Mouse (Mus musculus) heart, embryonic 16.5 days (tissue): Measurements from ENCODE around the gene Gse1. TPM values are rescaled to one million over a fixed set of nuclear protein-coding genes. Genes with fewer than 3 reads are reported as not detected.
A peak's percentile ranks its signal among the peaks of the same experiment; 100 is the strongest.

Source experiments
- ATAC-seq: fragments of 200-750 bp; cut with Nextera tagmentation; replicated peaks from 2 replicates; pipeline ENCODE4 v1.8.0; 2017; ENCODE audit warnings: moderate number of reproducible peaks; ENCODE audit not compliant: insufficient read depth, low FRiP score; ENCODE audit errors: extremely low read depth
- H3K27ac ChIP-seq: fragments of 300-500 bp; sonication (generic); 2 replicates; pipeline ENCODE4 v1.5.1; 2014; ENCODE audit warnings: mild to moderate bottlenecking, low read length, control low read depth, moderate library complexity
- H3K27me3 ChIP-seq: fragments of 300-500 bp; sonication (generic); 2 replicates; pipeline ENCODE4 v1.6.1; 2014; ENCODE audit warnings: low read length, mixed read lengths; ENCODE audit not compliant: control insufficient read depth, insufficient read depth
- H3K36me3 ChIP-seq: fragments of 300-500 bp; sonication (generic); 2 replicates; pipeline ENCODE4 v1.6.1; 2014; ENCODE audit not compliant: control insufficient read depth, insufficient read depth
- H3K4me1 ChIP-seq: fragments of 300-500 bp; sonication (generic); 2 replicates; pipeline ENCODE4 v1.6.1; 2014; ENCODE audit warnings: low read length, mixed read lengths; ENCODE audit not compliant: control insufficient read depth, insufficient read depth
- H3K4me2 ChIP-seq: fragments of 300-500 bp; sonication (generic); 2 replicates; pipeline ENCODE4 v1.6.1; 2014; ENCODE audit warnings: low read depth, mild to moderate bottlenecking, control low read depth, low read length
- H3K4me3 ChIP-seq: fragments of 300-500 bp; sonication (generic); 2 replicates; pipeline ENCODE4 v1.5.1; 2014; ENCODE audit warnings: mild to moderate bottlenecking, control low read depth, low read length
- H3K9ac ChIP-seq: fragments of 300-500 bp; sonication (generic); 2 replicates; pipeline ENCODE4 v1.6.1; 2014; ENCODE audit warnings: low read length, control low read depth
- H3K9me3 ChIP-seq: fragments of 300-500 bp; sonication (generic); replicated peaks from 2 replicates; pipeline ENCODE4 v1.6.1; 2016; ENCODE audit warnings: low read length; ENCODE audit not compliant: control insufficient read depth
- WGBS: fragments of 180-500 bp; shearing (Covaris S2); extraction: QIAGEN DNeasy Blood & Tissue Kit; methylation state at CpG from one replicate; pipeline ENCODE4 v1.1.7; 2014; 5-methylcytosine and 5-hydroxymethylcytosine counted together
- polyA plus RNA-seq: library from polyadenylated mRNA; unstranded; fragments of >200 nt; fragmentation: Nextera tagmentation; extraction: Ambion mirVana; gene quantifications from 2 replicates; pipeline ENCODE4 v1.2.1, GENCODE M21; 2015

Gse1 gene
- polyA plus RNA-seq, 1 experiment from 2014 or later, result 7.7 TPM

DNA sequence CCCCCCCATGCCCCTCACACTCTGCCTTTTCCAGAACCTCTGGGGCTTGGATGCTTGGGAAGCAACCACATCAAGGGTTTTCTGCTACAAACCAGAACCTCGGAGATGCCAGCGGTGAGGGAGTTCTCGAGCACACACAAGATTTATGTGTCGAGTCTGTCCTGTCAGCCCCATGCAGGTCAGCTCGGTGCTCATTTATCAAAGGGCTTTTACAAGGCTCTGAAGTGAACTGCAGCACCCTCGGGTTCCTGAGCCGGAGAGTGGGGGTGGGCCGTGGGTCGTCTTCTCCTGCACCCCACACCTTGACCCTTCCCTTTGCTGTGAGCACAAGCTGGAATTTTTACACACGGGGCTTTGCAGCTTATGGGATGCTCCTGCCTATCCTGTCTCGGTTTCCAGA, 5.7 kb upstream of the Gse1 start:
- WGBS, result 65% methylated on average over 11 of the region's 11 CpGs
- no peak for ATAC-seq
- Histone ChIP-seq H3K9me3 (no peaks in the 10 kb centered on the region), H3K4me2 (no peak overlapping the region), H3K27ac (no peak overlapping the region), H3K36me3 (no peaks in the 10 kb centered on the region), H3K4me3 (no peak overlapping the region), H3K9ac (no peak overlapping the region), H3K27me3 (no peaks in the 10 kb centered on the region), H3K4me1 (peaks cover 9% of the 10 kb centered on the region)

DNA sequence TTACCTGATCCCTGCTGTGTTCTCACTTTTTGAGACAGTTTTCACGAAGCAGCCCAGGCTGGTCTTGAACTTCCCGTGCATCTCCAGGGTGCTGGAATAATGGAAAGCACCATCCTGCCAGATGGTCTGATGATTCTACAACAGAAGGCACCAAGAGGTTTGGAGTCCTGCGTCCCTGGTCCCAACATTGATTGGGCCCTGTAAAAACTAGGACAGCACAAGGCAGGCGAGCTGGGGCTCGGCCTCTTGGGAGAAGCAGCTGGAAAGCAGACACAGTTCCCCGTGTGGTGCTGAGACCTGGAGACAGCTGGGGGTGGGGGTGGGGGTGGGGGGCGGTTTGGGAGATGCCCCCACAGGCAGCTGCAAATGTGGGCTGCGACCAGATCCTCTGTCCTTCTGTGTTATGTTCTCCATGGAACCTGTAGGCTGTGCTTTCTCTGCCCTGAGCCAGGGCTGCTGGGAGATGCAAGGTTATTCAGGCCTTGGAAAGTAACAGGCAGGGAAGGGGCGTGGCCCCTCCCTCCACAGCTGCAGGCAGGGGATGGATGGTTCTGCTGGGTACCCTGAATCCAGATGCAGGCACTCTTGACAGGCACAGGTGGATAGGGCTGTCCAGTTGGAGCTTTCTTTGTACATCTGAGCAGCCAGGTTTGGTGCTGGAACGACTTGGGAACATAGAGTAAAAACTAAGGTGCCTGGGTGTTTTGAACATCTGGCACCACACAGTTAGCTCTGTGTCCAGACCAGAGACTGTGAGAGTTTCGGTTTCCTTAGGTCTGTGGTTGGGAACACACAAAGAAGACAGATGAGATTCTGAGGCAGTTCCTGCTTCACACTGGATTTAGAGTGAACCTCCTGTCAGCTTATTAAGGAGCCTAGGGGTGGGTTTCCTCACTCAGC, 3.5 kb upstream of the Gse1 start:
- H3K4me1 ChIP-seq, result peaks cover 15% of the 10 kb centered on the region
- H3K27me3 ChIP-seq, result no peaks in the 10 kb centered on the region
- 62% methylated on average over 11 of the region's 11 CpGs for WGBS
- H3K4me3 ChIP-seq, result no peak overlapping the region
- no peak overlapping the region for H3K9ac ChIP-seq
- H3K9me3 ChIP-seq, result no peaks in the 10 kb centered on the region
- no peak overlapping the region for H3K27ac ChIP-seq
- no peak for ATAC-seq
- H3K36me3 ChIP-seq, result no peaks in the 10 kb centered on the region
- no peak overlapping the region for H3K4me2 ChIP-seq

DNA sequence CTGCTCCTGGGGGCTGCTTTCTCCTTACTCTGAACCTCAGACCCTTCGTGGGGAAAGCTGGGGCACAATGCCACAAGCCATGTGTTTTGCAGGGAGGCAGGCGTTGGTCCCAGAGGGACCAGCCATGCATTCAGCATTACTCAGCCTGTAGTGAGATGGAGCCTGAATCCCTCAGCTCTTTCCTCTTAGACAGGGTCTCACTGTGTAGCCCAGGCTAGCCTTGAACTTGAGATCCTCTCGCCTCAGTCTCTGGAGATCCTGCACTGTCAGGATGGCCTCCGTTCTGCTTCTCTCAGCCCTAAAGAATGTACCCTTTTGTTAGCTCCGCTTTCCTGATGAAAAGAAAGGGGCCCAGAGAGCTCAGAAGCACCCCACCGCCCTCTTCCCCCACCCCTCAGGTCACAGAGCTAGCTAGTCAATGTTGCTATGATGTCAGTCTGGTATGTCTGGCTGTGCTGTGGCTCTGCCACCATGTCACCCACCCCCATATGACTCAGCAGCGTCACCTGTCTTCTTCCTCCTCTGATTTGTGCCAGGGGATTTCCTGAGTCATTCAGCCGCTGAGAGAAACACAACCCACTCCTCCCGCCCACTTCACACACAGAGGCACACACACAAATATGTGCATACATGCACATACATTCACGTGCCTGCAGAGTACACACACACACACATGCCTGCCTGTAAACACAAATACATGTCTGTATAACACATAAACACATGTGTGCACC, 2.7 kb upstream of the Gse1 start:
- Histone ChIP-seq H3K9me3 (no peaks in the 10 kb centered on the region), H3K4me3 (no peak overlapping the region), H3K36me3 (no peaks in the 10 kb centered on the region), H3K27me3 (peaks cover 7% of the 10 kb centered on the region; the same call in 1 of the 2 replicates), H3K9ac (no peak overlapping the region), H3K4me2 (no peak overlapping the region), H3K4me1 (peaks cover 13% of the 10 kb centered on the region), H3K27ac (no peak overlapping the region)
- ATAC-seq, result no peak
- WGBS, result 57% methylated on average over 10 of the region's 10 CpGs

DNA sequence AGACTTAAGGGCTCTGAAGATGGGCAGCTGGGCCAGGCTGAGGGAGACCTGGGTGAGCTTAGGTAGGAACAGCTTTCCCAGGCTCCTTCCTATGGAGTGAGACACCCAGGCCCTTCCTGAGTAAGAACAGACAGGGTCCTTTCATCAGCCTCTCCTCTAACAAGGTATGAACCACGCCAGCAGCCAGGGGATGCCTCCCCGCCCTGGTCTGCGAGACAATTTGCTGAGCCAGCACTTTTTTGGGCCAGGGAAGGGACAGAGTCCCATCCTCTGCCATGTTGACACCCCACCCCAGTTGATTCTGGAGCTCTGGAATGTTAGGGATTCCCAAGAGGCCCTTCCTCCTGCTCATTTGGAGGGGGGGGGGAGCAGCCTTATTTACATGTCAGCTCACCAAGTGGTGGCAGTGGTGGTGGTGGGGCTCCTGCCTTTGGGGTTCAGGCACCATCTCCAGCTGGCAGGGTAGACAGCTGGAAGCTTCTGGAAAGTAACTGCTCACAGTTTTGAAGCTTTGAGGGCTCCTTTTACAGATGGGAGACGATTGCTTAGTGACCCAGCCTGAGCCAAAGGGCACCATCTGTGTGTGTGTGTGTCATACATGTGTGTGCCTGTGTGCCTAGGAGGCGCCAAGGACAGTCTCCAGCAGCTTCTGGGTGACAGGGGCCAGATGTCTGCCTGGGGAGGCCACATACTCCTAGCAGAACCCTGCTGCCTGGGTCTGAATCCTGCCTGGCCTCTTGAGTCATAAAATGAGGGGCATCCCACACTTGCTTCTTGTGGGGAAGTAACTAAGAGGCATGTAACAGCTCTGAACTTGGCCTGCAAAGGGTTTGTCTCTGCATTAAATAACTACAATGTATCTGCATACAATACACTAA, 1.3 kb upstream of the Gse1 start:
- peaks cover 8% of the 10 kb centered on the region; the same call in 1 of the 2 replicates for H3K27me3 ChIP-seq
- H3K36me3 ChIP-seq, result no peaks in the 10 kb centered on the region
- 62% methylated on average over 5 of the region's 5 CpGs for WGBS
- no peak overlapping the region for H3K9ac ChIP-seq
- H3K4me1 ChIP-seq, result peaks cover 23% of the 10 kb centered on the region
- ATAC-seq, result no peak
- H3K27ac ChIP-seq, result no peak overlapping the region
- H3K9me3 ChIP-seq, result no peaks in the 10 kb centered on the region
- no peak overlapping the region for H3K4me2 ChIP-seq
- no peak overlapping the region for H3K4me3 ChIP-seq

DNA sequence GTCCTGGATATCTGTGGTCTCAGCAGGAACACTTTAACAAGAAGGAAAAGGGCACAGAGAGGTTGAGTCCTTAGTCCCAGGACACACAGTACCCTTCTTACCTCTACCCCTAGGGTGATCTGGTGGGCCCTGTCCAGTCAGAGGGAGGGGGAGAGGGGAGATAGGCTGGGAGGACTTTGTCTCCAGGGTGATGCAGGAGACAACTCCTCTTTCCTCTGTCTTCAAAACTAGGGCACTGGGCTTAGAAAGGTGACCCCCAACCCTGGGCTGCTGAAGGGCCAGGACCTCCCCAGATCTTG, 729 bp upstream of the Gse1 start:
- Histone ChIP-seq H3K9me3 (no peaks in the 10 kb centered on the region), H3K4me3 (peak overlapping the region; percentile 60), H3K4me1 (peaks cover 29% of the 10 kb centered on the region), H3K27ac (no peak overlapping the region), H3K9ac (no peak overlapping the region), H3K27me3 (peaks cover 8% of the 10 kb centered on the region; the same call in 1 of the 2 replicates), H3K36me3 (no peaks in the 10 kb centered on the region), H3K4me2 (peak overlapping the region; percentile 95; the same call in 1 of the 2 replicates)
- ATAC-seq, result no peak

DNA sequence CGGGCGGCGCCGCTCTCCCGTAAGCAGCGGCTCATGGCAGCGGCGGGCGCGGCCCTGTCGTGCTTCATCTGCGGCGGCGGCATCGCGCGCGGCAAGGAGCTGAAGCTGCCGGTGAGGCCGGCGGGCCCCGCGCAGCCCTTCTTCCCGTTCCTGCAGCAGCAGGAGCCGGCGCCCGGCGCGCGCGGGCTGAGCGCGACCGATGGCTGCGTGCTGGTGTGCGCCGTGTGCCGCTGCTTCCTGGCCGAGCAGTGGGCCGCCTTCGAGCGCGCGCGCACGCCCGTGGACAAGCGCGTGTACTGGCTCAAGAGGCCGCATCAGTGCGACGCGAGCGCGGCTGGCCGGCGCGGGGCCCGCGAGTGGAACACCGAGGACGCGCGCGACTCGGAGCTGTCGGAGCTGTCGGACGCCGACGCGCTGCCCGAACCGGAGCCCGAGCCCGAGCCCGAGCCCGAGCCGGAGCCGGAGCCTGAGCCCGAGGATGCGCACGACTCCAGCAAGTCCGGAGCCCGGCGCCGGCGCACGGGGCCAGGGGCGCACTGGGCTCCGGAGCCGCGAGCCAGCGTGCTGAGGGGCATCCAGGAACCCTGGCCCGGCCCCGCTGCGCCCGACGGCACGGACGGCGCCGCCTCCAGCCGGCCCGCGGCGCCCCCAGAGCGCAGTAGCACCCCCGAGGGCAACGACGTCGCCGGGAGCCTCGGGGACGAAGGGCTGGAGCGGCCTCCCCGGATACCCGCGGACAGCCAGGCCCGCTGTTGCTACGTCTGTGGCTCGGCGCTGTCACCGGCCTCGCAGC, 721 bp downstream of the Gse1 start:
- Histone ChIP-seq H3K9me3 (no peaks in the 10 kb centered on the region), H3K36me3 (no peaks in the 10 kb centered on the region), H3K4me2 (peak overlapping the region; percentile 95), H3K4me3 (peak overlapping the region; percentile 60), H3K27me3 (peaks cover 14% of the 10 kb centered on the region), H3K9ac (peak overlapping the region; percentile 77), H3K27ac (no peak overlapping the region), H3K4me1 (peaks cover 34% of the 10 kb centered on the region)
- ATAC-seq, result no peak
- WGBS, result under 1% methylated on average over 125 of the region's 125 CpGs

DNA sequence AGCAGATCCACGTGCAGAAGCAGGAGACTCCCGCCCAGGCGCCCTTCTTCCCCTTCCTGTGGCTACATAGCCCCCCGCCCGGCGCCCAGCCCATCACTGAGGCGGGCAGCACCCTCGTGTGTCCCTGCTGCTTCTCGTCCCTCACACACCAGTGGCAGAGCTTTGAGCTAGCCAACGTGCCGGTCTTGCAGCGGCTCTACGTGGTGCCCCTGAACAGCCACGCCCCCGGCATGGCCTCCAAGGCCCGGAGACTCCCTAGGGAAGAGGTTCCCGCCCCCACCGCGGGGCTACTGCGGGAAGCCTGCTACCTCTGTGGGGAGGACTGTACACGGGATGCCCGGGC, 1.3 kb downstream of the Gse1 start:
- Histone ChIP-seq H3K27ac (no peak overlapping the region), H3K9me3 (no peaks in the 10 kb centered on the region), H3K9ac (peak overlapping the region; percentile 77), H3K4me1 (peaks cover 38% of the 10 kb centered on the region), H3K36me3 (no peaks in the 10 kb centered on the region), H3K4me2 (peak overlapping the region; percentile 95), H3K4me3 (peak overlapping the region; percentile 60), H3K27me3 (peaks cover 14% of the 10 kb centered on the region)
- WGBS, result 2% methylated on average over 22 of the region's 22 CpGs
- no peak for ATAC-seq

DNA sequence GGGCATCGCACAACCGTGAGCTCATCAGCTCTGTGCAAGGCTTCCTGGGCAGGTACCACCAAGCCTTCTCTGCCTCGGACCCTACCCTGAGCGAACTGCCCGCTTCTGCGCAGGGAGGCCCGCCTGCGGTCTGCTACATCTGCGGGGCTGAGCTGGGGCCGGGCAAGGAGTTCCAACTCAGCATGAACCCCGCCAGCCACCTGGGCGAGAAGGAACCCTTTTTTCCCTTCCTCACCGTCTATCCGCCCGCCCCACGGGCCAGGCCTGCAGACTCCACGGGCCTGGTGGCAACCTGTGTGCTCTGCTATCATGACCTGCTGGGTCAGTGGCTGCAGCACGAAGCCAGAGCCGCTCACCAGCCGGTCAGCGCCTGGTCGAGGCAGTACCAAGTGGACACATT, 1.8 kb downstream of the Gse1 start:
- Histone ChIP-seq H3K27me3 (peaks cover 14% of the 10 kb centered on the region), H3K4me2 (peak overlapping the region; percentile 95), H3K4me1 (peaks cover 43% of the 10 kb centered on the region), H3K4me3 (peak overlapping the region; percentile 60), H3K9ac (peak overlapping the region; percentile 31; the same call in 1 of the 2 replicates), H3K27ac (no peak overlapping the region), H3K9me3 (no peaks in the 10 kb centered on the region), H3K36me3 (no peaks in the 10 kb centered on the region)
- 32% methylated on average over 22 of the region's 22 CpGs for WGBS
- ATAC-seq, result no peak
